8 mouse cellular contexts compared by ENCODE assay signal in genomic region chr2:38137086-38137485, GRCm38 (mm10).
A peak's percentile ranks its signal among the peaks of the same experiment; 100 is the strongest.
DNase-seq lines count a peak whose midpoint lies in the region; ATAC-seq lines count a peak whose summit lies in the region.
"Had no signal": no experiment of that assay in that cellular context is flagged by ENCODE, and none has a peak within 500 bp of the region (broad histone marks: within the 10 kb centered on the region; RNA-seq: fewer than 3 reads in every experiment).

No protein-coding gene starts in this region.

- H3K9me3 ChIP-seq in midbrain, embryonic 11.5 days (ENCODE audit: control insufficient read depth, low read length) = no peaks in the 10 kb centered on the region
- no peaks in the 10 kb centered on the region for H3K9me3 ChIP-seq in intestine, embryonic 15.5 days
- H3K9me3 ChIP-seq: limb, embryonic 15.5 days had no signal

- H3K4me2 ChIP-seq in midbrain, embryonic 11.5 days = no peak overlapping the region
- H3K4me2 ChIP-seq in intestine, embryonic 15.5 days (replicated peaks) = no peak overlapping the region
- H3K4me2 ChIP-seq: limb, embryonic 15.5 days had no signal

- DNase-seq in brain, adult 2 months (ENCODE audit: low read depth, low spot score) = peak; percentile 92
- peak; percentile 88 for DNase-seq in cerebellum, adult 9-11 months
- DNase-seq in forelimb bud, embryonic 11.5 days (ENCODE audit: low read depth, low spot score) = peak; percentile 68
- DNase-seq in midbrain, embryonic 11.5 days (ENCODE audit: low spot score, missing footprints) = peak; percentile 82
- DNase-seq in kidney, postnatal 36 days = no peak

- H3K27me3 ChIP-seq in midbrain, embryonic 11.5 days (ENCODE audit: control insufficient read depth, insufficient read depth, low read length) = no peaks in the 10 kb centered on the region
- no peaks in the 10 kb centered on the region for H3K27me3 ChIP-seq in intestine, embryonic 15.5 days (replicated peaks)
- H3K27me3 ChIP-seq: limb, embryonic 15.5 days had no signal

- ATAC-seq in midbrain, embryonic 11.5 days (ENCODE audit: low FRiP score) = peak; percentile 71
- no peak for ATAC-seq in intestine, embryonic 15.5 days
- ATAC-seq in megakaryocyte, adult 5-6 weeks (ENCODE audit: poor library complexity, severe bottlenecking) = no peak

- H3K36me3 ChIP-seq in midbrain, embryonic 11.5 days (ENCODE audit: control insufficient read depth, insufficient read depth, low read length) = no peaks in the 10 kb centered on the region
- no peaks in the 10 kb centered on the region for H3K36me3 ChIP-seq in intestine, embryonic 15.5 days
- H3K36me3 ChIP-seq: limb, embryonic 15.5 days had no signal

- H3K4me3 ChIP-seq in midbrain, embryonic 11.5 days (ENCODE audit: low read depth, low read length) = no peak overlapping the region
- no peak overlapping the region for H3K4me3 ChIP-seq in intestine, embryonic 15.5 days (replicated peaks)
- H3K4me3 ChIP-seq: limb, embryonic 15.5 days had no signal

- no peak overlapping the region for H3K27ac ChIP-seq in midbrain, embryonic 11.5 days (ENCODE audit: low read depth, low read length)
- H3K27ac ChIP-seq in intestine, embryonic 15.5 days = no peak overlapping the region
- H3K27ac ChIP-seq: limb, embryonic 15.5 days had no signal

- WGBS in midbrain, embryonic 11.5 days = 44% methylated on average over 5 of the region's 5 CpGs
- 49% methylated on average over 5 of the region's 5 CpGs for WGBS in intestine, embryonic 15.5 days

- H3K9ac ChIP-seq in midbrain, embryonic 11.5 days (ENCODE audit: low read length) = no peak overlapping the region
- H3K9ac ChIP-seq in intestine, embryonic 15.5 days = no peak overlapping the region
- H3K9ac ChIP-seq: limb, embryonic 15.5 days had no signal

- H3K4me1 ChIP-seq in midbrain, embryonic 11.5 days (ENCODE audit: control insufficient read depth, insufficient read depth, low read length) = peaks cover 24% of the 10 kb centered on the region
- H3K4me1 ChIP-seq in intestine, embryonic 15.5 days (replicated peaks) = no peaks in the 10 kb centered on the region
- H3K4me1 ChIP-seq: limb, embryonic 15.5 days had no signal

Comparison
In these comparisons a context has a peak if more than half of its experiments do, and no peak if none do; other contexts are left out.
1. DNase-seq: peak in brain, adult 2 months (single experiment), cerebellum, adult 9-11 months (single experiment), forelimb bud, embryonic 11.5 days (single experiment) and midbrain, embryonic 11.5 days (single experiment); none in kidney, postnatal 36 days (0 of 2).